Mouse (Mus musculus) bone marrow macrophage, adult 2 months (primary cell): ENCODE data around the gene Ldah.

Experiments
- CTCF ChIP-seq: IDR thresholded peaks from 2 replicates; pipeline ENCODE4 v1.5.1; 2012; ENCODE audit warnings: low read depth, mild to moderate bottlenecking, low read length, moderate library complexity
- POLR2A ChIP-seq: IDR thresholded peaks from 2 replicates; pipeline ENCODE4 v1.6.1; 2012; ENCODE audit warnings: mild to moderate bottlenecking, low read depth, low read length, borderline replicate concordance

DNA sequence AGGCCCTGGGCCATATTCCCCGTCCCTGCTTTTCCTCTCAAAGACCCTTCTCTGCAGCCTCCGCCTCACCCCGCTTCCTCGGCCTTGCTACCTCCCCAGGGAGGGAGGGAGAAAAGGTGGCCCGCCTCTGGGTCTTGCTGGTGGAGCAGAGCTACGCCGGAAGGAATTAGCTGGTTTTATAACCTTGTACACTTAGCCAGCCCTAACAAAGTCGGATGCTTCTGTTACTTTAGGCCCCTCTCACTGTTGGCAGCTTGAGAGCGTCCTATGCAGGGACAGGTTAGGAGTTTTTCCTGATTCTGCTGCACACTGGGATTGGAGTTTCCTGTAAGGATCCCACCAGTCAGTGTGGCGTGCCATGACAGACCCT lies 92.2 kb downstream of the Ldah start:
- TF ChIP-seq CTCF (no peak), POLR2A (no peak)
